Mouse (Mus musculus) CH12.LX (cell line): ENCODE results near the gene Sbno1.

ENCODE experiments used
- CTCF ChIP-seq, 2 experiments: IDR thresholded peaks in 1 of 2; conservative IDR thresholded peaks in 1 of 2; 2 replicates each; pipeline ENCODE4 v1.5.1; 2011 to 2012; ENCODE audit warnings: low read depth in 2 of 2, low read length in 2 of 2, improper control_type of control experiment in 1 of 2, inconsistent platforms in 1 of 2, mild to moderate bottlenecking in 1 of 2, moderate library complexity in 1 of 2
- HCFC1 ChIP-seq: IDR thresholded peaks from 2 replicates; pipeline ENCODE4 v1.6.1; 2012; ENCODE audit warnings: low read depth, mild to moderate bottlenecking, inconsistent platforms, low read length, improper control_type of control experiment
- JUND ChIP-seq: conservative IDR thresholded peaks from 2 replicates; pipeline ENCODE4 v1.6.1; 2011; ENCODE audit warnings: low read depth, low read length, improper control_type of control experiment
- POLR2A ChIP-seq: IDR thresholded peaks from 2 replicates; pipeline ENCODE4 v1.6.1; 2011; ENCODE audit warnings: low read depth, mild to moderate bottlenecking, improper control_type of control experiment, low read length
- POLR2AphosphoS2 ChIP-seq: IDR thresholded peaks from 2 replicates; pipeline ENCODE4 v1.6.1; 2011; ENCODE audit warnings: low read depth, low read length, improper control_type of control experiment
- ZNF384 ChIP-seq: IDR thresholded peaks from 2 replicates; pipeline ENCODE4 v1.6.1; 2012; ENCODE audit warnings: low read depth, low read length, improper control_type of control experiment, inconsistent platforms

GRCm38 (mm10) chr5:124412163-124412562 lies 13.6 kb downstream of the Sbno1 start:
- TF ChIP-seq POLR2A, result no peak
- TF ChIP-seq POLR2AphosphoS2, result no peak
- TF ChIP-seq CTCF (conservative IDR thresholded peaks at IDR 0.05 in 1 of 2, IDR thresholded peaks at IDR 0.05 in 1 of 2; ENCODE audit: low read depth in 2 of 2, low read length in 2 of 2), result no peak
- TF ChIP-seq JUND, result no peak
- TF ChIP-seq HCFC1, result no peak
- no peak for TF ChIP-seq ZNF384
